Mouse (Mus musculus) midbrain, embryonic 16.5 days (tissue): ENCODE results near the gene Ablim1. TPM values are rescaled to one million over a fixed set of nuclear protein-coding genes. Genes with fewer than 3 reads are reported as not detected.

ENCODE experiments used
- ATAC-seq: fragments of 200-750 bp; cut with Nextera tagmentation; 2 replicates; pipeline ENCODE4 v1.8.0; 2017; ENCODE audit warnings: moderate TSS enrichment
- H3K27ac ChIP-seq: fragments of 300-500 bp; sonication (generic); 2 replicates; pipeline ENCODE4 v1.5.1; 2014; ENCODE audit warnings: mild to moderate bottlenecking, low read length, mixed read lengths
- H3K27me3 ChIP-seq: fragments of 300-500 bp; sonication (generic); 2 replicates; pipeline ENCODE4 v1.6.1; 2014; ENCODE audit warnings: low read depth, low read length, mixed read lengths; ENCODE audit not compliant: control insufficient read depth, insufficient read depth
- H3K36me3 ChIP-seq: fragments of 300-500 bp; sonication (generic); 2 replicates; pipeline ENCODE4 v1.6.1; 2014; ENCODE audit warnings: mild to moderate bottlenecking, low read length, moderate library complexity, mixed read lengths; ENCODE audit not compliant: control insufficient read depth, insufficient read depth
- H3K4me1 ChIP-seq: fragments of 300-500 bp; sonication (generic); 2 replicates; pipeline ENCODE4 v1.6.1; 2014; ENCODE audit warnings: mild to moderate bottlenecking, low read length, mixed read lengths; ENCODE audit not compliant: control insufficient read depth, insufficient read depth
- H3K4me2 ChIP-seq: fragments of 300-500 bp; sonication (generic); 2 replicates; pipeline ENCODE4 v1.6.1; 2014; ENCODE audit warnings: mild to moderate bottlenecking, low read length, mixed read lengths
- H3K4me3 ChIP-seq: fragments of 300-500 bp; sonication (generic); 2 replicates; pipeline ENCODE4 v1.5.1; 2014; ENCODE audit warnings: low read depth, mild to moderate bottlenecking, low read length, moderate library complexity, mixed read lengths
- H3K9ac ChIP-seq: fragments of 300-500 bp; sonication (generic); 2 replicates; pipeline ENCODE4 v1.6.1; 2014; ENCODE audit warnings: low read depth, low read length, mixed read lengths
- H3K9me3 ChIP-seq: fragments of 300-500 bp; sonication (generic); replicated peaks from 2 replicates; pipeline ENCODE4 v1.6.1; 2014; ENCODE audit warnings: mild to moderate bottlenecking, low read length, mixed read lengths; ENCODE audit not compliant: control insufficient read depth, poor library complexity, severe bottlenecking
- WGBS: fragments of 180-500 bp; shearing (Covaris S2); extraction: QIAGEN DNeasy Blood & Tissue Kit; methylation state at CpG from one replicate; pipeline ENCODE4 v1.1.7; 2014; 5-methylcytosine and 5-hydroxymethylcytosine counted together
- polyA plus RNA-seq: library from polyadenylated mRNA; unstranded; fragments of >200 nt; fragmentation: Nextera tagmentation; extraction: Ambion mirVana; gene quantifications from 2 replicates; pipeline ENCODE4 v1.2.1, GENCODE M21; 2015

Ablim1 gene
- polyA plus RNA-seq, 1 experiment from 2014 or later: 66.2 TPM

DNA sequence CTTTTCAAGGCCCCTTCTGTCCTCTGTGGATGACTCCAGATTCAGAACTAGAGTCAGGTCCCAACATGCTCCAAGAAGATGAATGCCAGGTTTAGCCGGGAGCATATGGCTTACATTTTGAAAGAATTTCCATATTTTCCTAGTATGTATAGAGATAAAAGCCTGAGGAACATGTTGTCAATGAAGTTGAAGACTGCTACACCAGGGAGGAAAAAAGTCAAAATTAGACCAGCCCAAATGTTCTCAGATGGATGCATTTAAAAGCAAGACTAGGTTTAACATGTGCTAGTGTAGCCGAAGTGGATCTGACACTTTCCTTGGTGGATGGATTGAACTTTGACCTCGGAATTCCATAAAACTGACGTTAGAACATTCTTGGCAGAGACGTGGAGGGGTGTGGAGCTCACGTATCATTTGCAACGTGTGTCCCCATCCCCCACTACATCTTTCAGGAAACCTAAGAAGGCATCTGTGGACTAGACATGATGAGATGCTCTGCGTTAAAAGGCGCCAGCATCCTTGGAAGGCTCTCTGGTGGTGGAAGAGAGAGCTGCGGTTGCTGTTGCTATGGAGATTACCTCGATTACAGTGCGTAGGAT is 37.7 kb upstream of the Ablim1 start:
- Histone ChIP-seq H3K27me3 (no peaks in the 10 kb centered on the region), H3K9me3 (no peaks in the 10 kb centered on the region), H3K27ac (no peak overlapping the region), H3K4me2 (no peak overlapping the region), H3K36me3 (no peaks in the 10 kb centered on the region), H3K4me1 (no peaks in the 10 kb centered on the region), H3K4me3 (no peak overlapping the region), H3K9ac (no peak overlapping the region)
- WGBS: 89% methylated on average over 12 of the region's 12 CpGs
- no peak for ATAC-seq

DNA sequence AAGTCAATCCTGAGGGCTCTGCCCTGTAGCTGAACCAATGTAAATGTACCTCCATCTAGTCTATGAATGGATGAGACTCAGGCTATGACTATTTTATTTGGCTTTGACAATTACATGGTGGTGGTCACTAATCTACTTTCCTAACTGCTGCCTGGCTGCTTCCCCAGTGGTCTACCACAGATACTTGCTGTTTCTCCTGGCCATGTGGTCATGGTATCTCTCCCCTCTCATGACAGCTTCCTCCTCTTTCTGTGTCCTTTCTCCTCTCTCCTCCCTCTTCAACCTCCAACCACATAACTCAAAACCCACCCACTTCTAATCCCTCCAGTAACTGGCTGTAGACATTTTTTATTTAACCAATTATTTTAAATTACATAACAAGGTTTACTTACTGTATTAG is 34.4 kb upstream of the Ablim1 start:
- H3K4me1 ChIP-seq: no peaks in the 10 kb centered on the region
- H3K27me3 ChIP-seq: no peaks in the 10 kb centered on the region
- ATAC-seq: no peak
- no peak overlapping the region for H3K4me3 ChIP-seq
- H3K4me2 ChIP-seq: no peak overlapping the region
- no peaks in the 10 kb centered on the region for H3K36me3 ChIP-seq
- H3K9me3 ChIP-seq: 0 out of 2 replicates have a peak, but pooled peaks cover 3% of the 10 kb centered on the region
- no peak overlapping the region for H3K9ac ChIP-seq
- H3K27ac ChIP-seq: no peak overlapping the region

DNA sequence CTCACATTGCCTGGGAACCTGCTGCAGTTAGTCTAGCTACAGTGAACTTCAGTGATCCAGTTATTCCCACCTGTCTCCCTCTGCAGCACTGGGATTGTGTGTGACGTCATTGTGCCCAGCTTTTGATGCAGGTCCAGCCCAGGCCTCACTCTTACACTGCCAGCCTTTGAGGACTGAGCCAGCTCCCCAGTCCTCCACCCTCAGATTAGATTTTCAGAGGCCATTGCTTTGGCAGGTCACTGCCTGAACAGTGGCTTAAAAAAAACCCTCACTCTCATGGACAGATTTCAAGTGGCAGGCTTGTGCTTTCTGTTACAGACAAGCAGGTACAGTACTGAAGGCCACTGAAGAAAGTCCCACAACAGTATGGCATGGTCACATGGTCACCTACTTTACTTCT is 30.0 kb upstream of the Ablim1 start:
- H3K4me2 ChIP-seq: no peak overlapping the region
- no peak for ATAC-seq
- no peak overlapping the region for H3K4me3 ChIP-seq
- no peak overlapping the region for H3K27ac ChIP-seq
- H3K4me1 ChIP-seq: no peaks in the 10 kb centered on the region
- H3K27me3 ChIP-seq: no peaks in the 10 kb centered on the region
- 0 out of 2 replicates have a peak, but pooled peaks cover 3% of the 10 kb centered on the region for H3K9me3 ChIP-seq
- WGBS: 80% methylated on average over 1 of the region's 1 CpGs
- no peak overlapping the region for H3K9ac ChIP-seq
- no peaks in the 10 kb centered on the region for H3K36me3 ChIP-seq

DNA sequence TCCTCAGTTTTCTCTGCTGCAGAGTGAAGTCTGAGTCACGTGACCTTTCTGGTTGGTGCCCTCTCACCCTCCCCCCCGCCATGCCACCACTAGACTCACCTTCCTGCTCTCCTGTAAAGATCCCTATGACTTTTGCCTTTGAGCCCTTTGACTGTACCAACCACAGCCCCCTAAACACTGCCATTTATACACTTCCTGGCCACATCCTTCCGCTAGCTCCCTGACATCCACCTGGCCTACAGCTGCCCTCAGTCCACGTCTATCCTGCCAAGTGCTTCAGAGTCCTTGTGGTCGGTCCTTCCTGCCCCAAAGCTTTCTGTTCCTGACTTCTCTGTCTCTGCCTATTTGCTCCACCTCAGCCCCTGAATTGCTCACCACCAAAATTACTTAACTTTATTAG is 29.1 kb upstream of the Ablim1 start:
- WGBS: 89% methylated on average over 5 of the region's 5 CpGs
- H3K9me3 ChIP-seq: 0 out of 2 replicates have a peak, but pooled peaks cover 3% of the 10 kb centered on the region
- ATAC-seq: no peak
- no peaks in the 10 kb centered on the region for H3K4me1 ChIP-seq
- no peak overlapping the region for H3K4me2 ChIP-seq
- no peak overlapping the region for H3K4me3 ChIP-seq
- no peaks in the 10 kb centered on the region for H3K27me3 ChIP-seq
- no peak overlapping the region for H3K9ac ChIP-seq
- H3K36me3 ChIP-seq: no peaks in the 10 kb centered on the region
- no peak overlapping the region for H3K27ac ChIP-seq

DNA sequence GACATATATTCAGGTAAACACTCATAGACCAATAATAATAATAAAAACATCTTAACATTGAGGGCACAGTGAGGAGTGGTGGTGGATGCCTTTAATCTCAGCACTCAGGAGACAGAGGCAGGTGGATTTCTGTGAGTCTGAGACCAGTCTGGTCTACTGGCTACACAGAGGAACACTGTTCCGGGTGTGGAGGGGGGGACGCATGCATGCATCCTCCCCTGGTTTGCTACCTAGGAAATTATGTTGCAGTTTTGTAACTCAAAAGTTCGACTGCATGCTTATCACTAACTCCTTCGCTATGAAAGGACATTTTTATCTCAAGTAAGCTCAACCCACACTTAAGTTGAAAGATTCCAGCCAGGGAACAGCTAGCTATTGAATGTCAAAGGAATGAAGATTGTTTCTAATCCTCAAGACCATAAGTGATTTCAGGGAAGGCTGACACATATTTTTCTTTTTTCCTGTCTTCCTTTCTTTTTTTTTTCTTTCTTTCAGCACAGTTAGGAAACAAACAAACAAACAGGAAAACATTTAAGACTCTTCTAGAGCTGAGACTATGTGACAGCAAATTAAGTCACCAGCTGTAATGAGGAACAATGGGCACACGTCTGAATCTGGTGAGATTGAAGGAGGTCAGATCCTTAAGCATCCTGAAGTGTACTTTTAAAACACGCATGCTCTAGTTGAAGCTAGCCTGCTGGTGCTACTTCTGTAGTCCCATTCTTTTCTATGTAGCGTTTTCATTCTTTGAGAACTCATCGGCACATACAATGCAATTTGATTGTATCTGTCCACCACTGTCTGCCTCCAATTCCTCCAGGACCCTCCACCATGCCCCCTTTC is 26.4 kb upstream of the Ablim1 start:
- H3K27me3 ChIP-seq: no peaks in the 10 kb centered on the region
- no peaks in the 10 kb centered on the region for H3K36me3 ChIP-seq
- H3K9me3 ChIP-seq: 0 out of 2 replicates have a peak, but pooled peaks cover under 1% of the 10 kb centered on the region
- no peaks in the 10 kb centered on the region for H3K4me1 ChIP-seq
- H3K4me3 ChIP-seq: no peak overlapping the region
- 76% methylated on average over 8 of the region's 8 CpGs for WGBS
- no peak overlapping the region for H3K4me2 ChIP-seq
- no peak for ATAC-seq
- no peak overlapping the region for H3K27ac ChIP-seq
- no peak overlapping the region for H3K9ac ChIP-seq

DNA sequence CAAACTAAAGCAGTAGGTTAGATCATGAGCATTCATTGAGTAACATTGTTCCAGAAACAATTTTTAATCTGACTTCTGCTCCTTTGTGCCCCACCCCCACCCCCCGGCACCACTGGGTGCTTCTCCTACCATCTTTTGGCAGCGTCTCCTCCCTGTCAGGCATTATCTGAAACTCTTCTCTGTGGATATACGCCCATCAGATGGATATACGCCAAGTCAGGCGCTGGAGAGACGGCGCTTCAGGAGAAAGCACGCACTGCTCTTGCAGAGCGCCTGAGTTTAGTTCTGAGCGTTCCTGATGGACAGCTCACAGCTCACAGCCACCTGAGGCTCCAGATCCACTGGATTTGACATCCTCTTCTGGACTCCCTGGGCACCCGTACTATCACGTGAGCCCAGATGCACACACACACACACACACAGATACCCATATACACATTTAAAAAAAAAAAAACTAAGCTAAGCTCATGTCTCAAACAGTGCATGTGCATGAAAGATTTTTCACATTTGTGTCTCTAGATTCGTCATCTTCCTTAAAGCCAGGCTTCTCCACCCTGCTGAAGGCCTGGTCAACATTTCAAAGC is 24.7 kb upstream of the Ablim1 start:
- H3K27me3 ChIP-seq: no peaks in the 10 kb centered on the region
- H3K4me3 ChIP-seq: no peak overlapping the region
- H3K36me3 ChIP-seq: no peaks in the 10 kb centered on the region
- H3K4me1 ChIP-seq: no peaks in the 10 kb centered on the region
- H3K27ac ChIP-seq: no peak overlapping the region
- no peaks in the 10 kb centered on the region for H3K9me3 ChIP-seq
- H3K9ac ChIP-seq: no peak overlapping the region
- 81% methylated on average over 13 of the region's 13 CpGs for WGBS
- no peak overlapping the region for H3K4me2 ChIP-seq
- no peak for ATAC-seq

DNA sequence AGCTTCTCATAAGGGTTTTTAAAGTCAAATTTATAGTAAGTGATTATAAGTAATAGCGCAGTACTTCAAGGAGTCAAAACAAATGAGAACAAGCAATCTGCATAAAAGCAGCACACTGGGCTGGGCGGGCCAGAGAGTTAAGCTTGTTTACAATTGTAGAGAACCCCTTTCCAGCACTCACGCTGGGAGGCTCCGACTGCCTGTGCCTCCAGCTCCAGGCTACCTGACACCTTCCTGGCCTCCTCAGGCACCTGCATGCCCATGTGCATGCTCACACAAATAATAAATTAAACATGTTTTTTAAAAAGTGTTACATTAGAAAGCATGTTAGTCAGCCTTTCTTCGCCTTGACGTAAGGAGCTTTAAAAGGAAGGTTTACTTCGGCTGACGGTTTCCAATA is 20.4 kb upstream of the Ablim1 start:
- ATAC-seq: no peak
- no peaks in the 10 kb centered on the region for H3K27me3 ChIP-seq
- H3K4me3 ChIP-seq: no peak overlapping the region
- no peaks in the 10 kb centered on the region for H3K4me1 ChIP-seq
- H3K9me3 ChIP-seq: no peaks in the 10 kb centered on the region
- no peaks in the 10 kb centered on the region for H3K36me3 ChIP-seq
- 45% methylated on average over 8 of the region's 8 CpGs for WGBS
- no peak overlapping the region for H3K9ac ChIP-seq
- no peak overlapping the region for H3K27ac ChIP-seq
- H3K4me2 ChIP-seq: no peak overlapping the region

DNA sequence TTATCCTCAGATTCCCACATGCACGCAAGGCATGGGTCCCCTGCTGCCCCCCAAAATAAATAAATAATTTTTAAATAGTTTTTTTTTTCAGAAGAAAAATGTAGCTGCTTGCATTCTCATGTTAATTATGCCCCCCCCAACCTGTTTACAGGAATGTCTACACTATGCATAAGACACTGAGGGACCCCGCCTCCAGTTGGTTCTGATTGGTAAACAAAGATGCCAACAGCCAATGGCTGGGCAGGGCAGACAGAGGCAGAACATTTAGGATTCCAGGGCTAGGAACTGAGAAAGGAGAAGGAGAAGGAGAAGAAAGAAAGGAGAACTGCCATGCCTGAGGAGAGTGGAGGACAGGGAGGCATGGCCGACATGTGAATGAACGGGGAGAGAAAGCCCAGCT is 18.6 kb upstream of the Ablim1 start:
- Histone ChIP-seq H3K27me3 (no peaks in the 10 kb centered on the region), H3K9ac (no peak overlapping the region), H3K9me3 (peaks cover under 1% of the 10 kb centered on the region; the same call in 1 of the 2 replicates), H3K4me2 (no peak overlapping the region), H3K36me3 (no peaks in the 10 kb centered on the region), H3K4me3 (no peak overlapping the region), H3K4me1 (no peaks in the 10 kb centered on the region), H3K27ac (no peak overlapping the region)
- 86% methylated on average over 4 of the region's 4 CpGs for WGBS
- ATAC-seq: no peak

DNA sequence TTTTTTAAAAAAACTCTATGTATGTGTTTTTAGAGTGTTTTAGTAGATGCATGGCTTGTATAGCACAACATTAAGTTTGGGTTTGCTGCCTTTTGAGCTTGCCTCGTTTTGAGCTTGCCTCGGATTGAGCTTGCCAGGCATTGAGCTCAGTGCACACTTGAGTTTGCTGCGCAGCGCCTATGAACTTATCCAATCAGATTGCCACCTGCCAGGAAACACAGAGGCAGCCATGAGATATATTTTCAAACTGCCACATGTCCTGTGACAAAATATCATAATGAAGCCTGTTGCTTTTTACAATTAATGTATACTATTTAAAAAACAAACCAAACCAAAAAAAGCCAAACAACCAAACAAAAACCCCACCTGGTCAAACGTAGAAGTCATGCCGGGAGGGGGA is 16.5 kb upstream of the Ablim1 start:
- WGBS: 83% methylated on average over 6 of the region's 6 CpGs
- ATAC-seq: no peak
- H3K4me1 ChIP-seq: no peaks in the 10 kb centered on the region
- H3K36me3 ChIP-seq: no peaks in the 10 kb centered on the region
- H3K27ac ChIP-seq: no peak overlapping the region
- no peaks in the 10 kb centered on the region for H3K27me3 ChIP-seq
- no peak overlapping the region for H3K9ac ChIP-seq
- peaks cover 2% of the 10 kb centered on the region; the same call in 1 of the 2 replicates for H3K9me3 ChIP-seq
- H3K4me2 ChIP-seq: no peak overlapping the region
- no peak overlapping the region for H3K4me3 ChIP-seq
